Mouse (Mus musculus) stomach, embryonic 16.5 days (tissue): Measurements from ENCODE around the gene Rasal1. TPM values are rescaled to one million over a fixed set of nuclear protein-coding genes. Genes with fewer than 3 reads are reported as not detected.

ENCODE experiments used
- ATAC-seq: fragments of 200-750 bp; cut with Nextera tagmentation; 2 replicates; pipeline ENCODE4 v1.8.0; 2017; ENCODE audit warnings: moderate number of reproducible peaks, moderate TSS enrichment; ENCODE audit not compliant: insufficient read depth, low FRiP score
- H3K27ac ChIP-seq: fragments of 300-500 bp; sonication (generic); 2 replicates; pipeline ENCODE4 v1.5.1; 2014; ENCODE audit warnings: low read length
- H3K27me3 ChIP-seq: fragments of 300-500 bp; sonication (generic); 2 replicates; pipeline ENCODE4 v1.6.1; 2014; ENCODE audit warnings: low read length, control low read depth, mixed read lengths; ENCODE audit not compliant: control insufficient read depth, insufficient read depth
- H3K36me3 ChIP-seq: fragments of 300-500 bp; sonication (generic); 2 replicates; pipeline ENCODE4 v1.6.1; 2014; ENCODE audit warnings: low read length; ENCODE audit not compliant: control insufficient read depth, insufficient read depth
- H3K4me1 ChIP-seq: fragments of 300-500 bp; sonication (generic); 2 replicates; pipeline ENCODE4 v1.6.1; 2014; ENCODE audit warnings: low read length, control low read depth, mixed read lengths; ENCODE audit not compliant: control insufficient read depth, insufficient read depth
- H3K4me2 ChIP-seq: fragments of 300-500 bp; sonication (generic); 2 replicates; pipeline ENCODE4 v1.6.1; 2014; ENCODE audit warnings: low read depth, low read length, mixed read lengths
- H3K4me3 ChIP-seq: fragments of 300-500 bp; sonication (generic); replicated peaks from 2 replicates; pipeline ENCODE4 v1.5.1; 2014; ENCODE audit warnings: mild to moderate bottlenecking, low read length
- H3K9ac ChIP-seq: fragments of 300-500 bp; sonication (generic); 2 replicates; pipeline ENCODE4 v1.6.1; 2014; ENCODE audit warnings: low read length
- H3K9me3 ChIP-seq: fragments of 300-500 bp; sonication (generic); replicated peaks from 2 replicates; pipeline ENCODE4 v1.6.1; 2016; ENCODE audit warnings: low read length, control low read depth; ENCODE audit not compliant: control insufficient read depth
- WGBS: fragments of 180-500 bp; shearing (Covaris S2); extraction: QIAGEN DNeasy Blood & Tissue Kit; methylation state at CpG from one replicate; pipeline ENCODE4 v1.1.7; 2014; 5-methylcytosine and 5-hydroxymethylcytosine counted together
- polyA plus RNA-seq: library from polyadenylated mRNA; unstranded; fragments of >200 nt; fragmentation: Nextera tagmentation; extraction: Ambion mirVana; gene quantifications from 2 replicates; pipeline ENCODE4 v1.2.1, GENCODE M21; 2015

Rasal1 gene
- polyA plus RNA-seq, 1 experiment from 2014 or later, result 0.72 TPM

GRCm38 (mm10) chr5:120645851-120646250 lies 2.8 kb upstream of the Rasal1 start:
- peaks cover 8% of the 10 kb centered on the region; the same call in 1 of the 2 replicates for H3K4me1 ChIP-seq
- H3K36me3 ChIP-seq, result no peaks in the 10 kb centered on the region
- H3K4me3 ChIP-seq, result no peak overlapping the region
- no peak for ATAC-seq
- H3K27ac ChIP-seq, result no peak overlapping the region
- H3K4me2 ChIP-seq, result no peak overlapping the region
- no peak overlapping the region for H3K9ac ChIP-seq
- no peaks in the 10 kb centered on the region for H3K9me3 ChIP-seq
- 53% methylated on average over 6 of the region's 6 CpGs for WGBS
- H3K27me3 ChIP-seq, result peaks cover 26% of the 10 kb centered on the region

- WGBS, result 61% methylated on average over 4 of the region's 4 CpGs
- Histone ChIP-seq H3K4me3 (no peak overlapping the region), H3K9me3 (no peaks in the 10 kb centered on the region), H3K4me2 (no peak overlapping the region), H3K4me1 (peaks cover 8% of the 10 kb centered on the region; the same call in 1 of the 2 replicates), H3K9ac (no peak overlapping the region), H3K27me3 (peaks cover 26% of the 10 kb centered on the region), H3K36me3 (no peaks in the 10 kb centered on the region), H3K27ac (no peak overlapping the region)
- no peak for ATAC-seq
These were observed 1.3 kb upstream of the Rasal1 start for GRCm38 (mm10) chr5:120647361-120647760.

GRCm38 (mm10) chr5:120647814-120648491 lies 659 bp upstream of the Rasal1 start:
- no peak for ATAC-seq
- Histone ChIP-seq H3K4me1 (peaks cover 8% of the 10 kb centered on the region; the same call in 1 of the 2 replicates), H3K27ac (no peak overlapping the region), H3K4me2 (peak overlapping the region; percentile 60), H3K9ac (no peak overlapping the region), H3K9me3 (no peaks in the 10 kb centered on the region), H3K4me3 (peak overlapping the region; percentile 33; the same call in 1 of the 2 replicates), H3K36me3 (no peaks in the 10 kb centered on the region), H3K27me3 (peaks cover 26% of the 10 kb centered on the region)
- 30% methylated on average over 12 of the region's 12 CpGs for WGBS

- H3K4me1 ChIP-seq, result peaks cover 8% of the 10 kb centered on the region; the same call in 1 of the 2 replicates
- peak; percentile 54 for ATAC-seq
- H3K9me3 ChIP-seq, result no peaks in the 10 kb centered on the region
- 0 out of 2 replicates have a peak overlapping the region, but pooled peaks have one; percentile 6 for H3K9ac ChIP-seq
- H3K36me3 ChIP-seq, result no peaks in the 10 kb centered on the region
- H3K4me3 ChIP-seq, result peak overlapping the region; percentile 33
- peaks cover 26% of the 10 kb centered on the region for H3K27me3 ChIP-seq
- peak overlapping the region; percentile 60 for H3K4me2 ChIP-seq
- 3% methylated on average over 21 of the region's 21 CpGs for WGBS
- no peak overlapping the region for H3K27ac ChIP-seq
These were observed 842 bp downstream of the Rasal1 start for GRCm38 (mm10) chr5:120649374-120649933.

DNA sequence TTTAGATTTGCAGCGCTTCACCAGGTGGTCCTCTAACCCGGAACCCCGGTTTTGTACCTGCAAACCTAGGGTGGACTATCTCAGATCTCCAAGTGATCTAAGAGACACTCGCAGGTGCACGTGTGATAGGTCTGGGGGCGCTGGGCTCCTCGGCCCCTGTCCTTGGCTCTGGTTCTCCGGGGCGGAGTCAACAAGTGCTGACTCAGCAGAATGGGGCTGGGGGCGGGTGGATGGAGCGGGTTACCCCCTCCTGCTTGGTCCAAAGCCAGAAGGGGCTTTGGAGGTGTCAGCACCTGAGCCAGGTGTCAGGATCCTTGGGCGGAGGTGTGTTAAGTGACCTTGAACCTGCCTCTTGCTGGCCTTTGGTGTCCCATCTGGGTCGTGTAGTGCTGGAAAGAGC lies 1.3 kb downstream of the Rasal1 start:
- Histone ChIP-seq H3K36me3 (no peaks in the 10 kb centered on the region), H3K4me3 (no peak overlapping the region), H3K4me1 (peaks cover 8% of the 10 kb centered on the region; the same call in 1 of the 2 replicates), H3K4me2 (no peak overlapping the region), H3K9ac (no peak overlapping the region), H3K9me3 (no peaks in the 10 kb centered on the region), H3K27ac (no peak overlapping the region), H3K27me3 (peaks cover 26% of the 10 kb centered on the region)
- no peak for ATAC-seq
- WGBS, result 19% methylated on average over 13 of the region's 13 CpGs

GRCm38 (mm10) chr5:120651230-120651629 lies 2.6 kb downstream of the Rasal1 start:
- no peak overlapping the region for H3K9ac ChIP-seq
- H3K4me1 ChIP-seq, result peaks cover 8% of the 10 kb centered on the region; the same call in 1 of the 2 replicates
- peaks cover 26% of the 10 kb centered on the region for H3K27me3 ChIP-seq
- WGBS, result 40% methylated on average over 5 of the region's 5 CpGs
- H3K4me2 ChIP-seq, result no peak overlapping the region
- ATAC-seq, result no peak
- no peaks in the 10 kb centered on the region for H3K9me3 ChIP-seq
- no peaks in the 10 kb centered on the region for H3K36me3 ChIP-seq
- H3K27ac ChIP-seq, result no peak overlapping the region
- H3K4me3 ChIP-seq, result no peak overlapping the region

DNA sequence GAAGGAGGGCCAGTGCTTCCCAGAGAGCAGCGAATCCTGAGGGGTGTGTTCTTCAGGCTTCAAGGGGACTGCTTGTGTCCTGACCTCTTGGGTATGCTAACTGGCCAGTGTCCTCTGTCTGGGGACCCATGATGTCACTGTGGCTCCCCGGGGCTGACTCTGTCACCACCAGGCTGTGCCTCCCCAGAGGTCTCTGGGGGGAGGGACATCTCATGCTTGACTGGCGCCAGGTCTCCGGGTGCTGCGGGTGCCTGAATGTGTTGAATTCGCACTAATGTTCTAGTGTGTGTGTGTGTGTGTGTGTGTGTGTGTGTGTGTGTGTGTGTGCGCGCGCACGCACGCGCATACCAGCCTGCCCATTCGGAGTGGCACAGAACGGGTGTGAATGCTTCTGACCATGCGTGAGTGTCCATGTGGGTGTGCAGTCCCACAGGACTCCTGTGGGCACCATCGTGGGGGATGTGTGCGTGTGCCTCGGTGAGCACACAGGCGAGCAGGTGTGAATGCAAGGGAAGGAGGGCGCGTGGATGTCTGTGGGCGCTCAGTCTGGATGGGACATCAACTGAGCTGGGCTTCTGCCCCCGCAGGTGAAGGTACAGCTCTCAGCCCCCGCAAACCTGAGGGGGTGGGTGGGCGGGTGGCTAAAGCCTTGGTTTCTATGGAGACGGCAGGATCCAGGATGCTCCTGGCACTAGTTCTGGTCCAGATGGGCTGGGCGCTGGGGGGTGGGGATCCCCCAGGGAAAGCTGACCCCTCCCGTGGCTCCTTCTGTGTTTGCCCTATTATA lies 4.5 kb downstream of the Rasal1 start:
- ATAC-seq, result no peak
- no peak overlapping the region for H3K9ac ChIP-seq
- WGBS, result 74% methylated on average over 28 of the region's 28 CpGs
- H3K9me3 ChIP-seq, result no peaks in the 10 kb centered on the region
- H3K4me2 ChIP-seq, result no peak overlapping the region
- H3K36me3 ChIP-seq, result no peaks in the 10 kb centered on the region
- peaks cover 8% of the 10 kb centered on the region; the same call in 1 of the 2 replicates for H3K4me1 ChIP-seq
- peaks cover 21% of the 10 kb centered on the region for H3K27me3 ChIP-seq
- no peak overlapping the region for H3K4me3 ChIP-seq
- H3K27ac ChIP-seq, result no peak overlapping the region

- H3K27me3 ChIP-seq, result peaks cover 14% of the 10 kb centered on the region
- no peaks in the 10 kb centered on the region for H3K9me3 ChIP-seq
- 90% methylated on average over 2 of the region's 2 CpGs for WGBS
- no peaks in the 10 kb centered on the region for H3K36me3 ChIP-seq
- no peak overlapping the region for H3K9ac ChIP-seq
- H3K4me1 ChIP-seq, result peaks cover under 1% of the 10 kb centered on the region; the same call in 1 of the 2 replicates
- no peak overlapping the region for H3K27ac ChIP-seq
- H3K4me2 ChIP-seq, result no peak overlapping the region
- H3K4me3 ChIP-seq, result no peak overlapping the region
- no peak for ATAC-seq
These were observed 5.3 kb downstream of the Rasal1 start for GRCm38 (mm10) chr5:120653873-120654272.

DNA sequence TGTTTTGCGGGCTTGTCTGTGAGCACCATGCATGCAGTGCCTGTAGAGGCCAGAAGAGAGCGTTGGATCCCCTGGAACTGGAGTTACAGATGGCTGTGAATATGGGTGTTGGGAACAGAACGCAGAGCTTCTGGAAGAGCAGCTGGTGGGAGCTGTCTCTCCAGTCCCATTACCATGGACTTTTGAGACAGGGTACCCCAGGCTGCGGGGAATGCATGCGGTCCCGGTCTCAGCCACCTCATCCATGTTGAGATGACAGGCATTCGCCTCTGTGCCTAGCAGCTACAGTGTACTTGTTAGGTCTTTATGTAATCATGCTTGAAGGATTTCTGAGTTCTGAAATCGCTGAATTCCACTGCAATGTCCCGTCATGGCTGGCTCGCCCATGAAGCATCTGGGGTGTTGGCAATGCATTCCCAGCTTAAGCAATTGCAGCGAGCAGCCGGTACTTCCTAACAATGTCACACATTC lies 7.7 kb downstream of the Rasal1 start:
- H3K4me2 ChIP-seq, result no peak overlapping the region

More for the DNA sequence above, 7.7 kb downstream of the Rasal1 start:
- no peak for ATAC-seq
- H3K9me3 ChIP-seq, result no peaks in the 10 kb centered on the region
- H3K9ac ChIP-seq, result no peak overlapping the region
- H3K27ac ChIP-seq, result no peak overlapping the region
- H3K4me3 ChIP-seq, result no peak overlapping the region
- no peaks in the 10 kb centered on the region for H3K36me3 ChIP-seq
- WGBS, result 81% methylated on average over 12 of the region's 12 CpGs
- H3K4me1 ChIP-seq, result no peaks in the 10 kb centered on the region
- no peaks in the 10 kb centered on the region for H3K27me3 ChIP-seq
